Mouse (Mus musculus): ENCODE measurements at regions not wholly inside any gene's neighbourhood (a gene's known extent, or its start where the extent isn't known, plus 50 kb on each side); places are given as distances from the start of the nearest gene placed in this dataset.
A peak's percentile ranks its signal among the peaks of the same experiment; 100 is the strongest.
"Not testable (repeated sequence)": the region's sequence is repeated elsewhere in the genome, so short reads cannot be mapped to it uniquely, and the experiment has no call there.

DNA sequence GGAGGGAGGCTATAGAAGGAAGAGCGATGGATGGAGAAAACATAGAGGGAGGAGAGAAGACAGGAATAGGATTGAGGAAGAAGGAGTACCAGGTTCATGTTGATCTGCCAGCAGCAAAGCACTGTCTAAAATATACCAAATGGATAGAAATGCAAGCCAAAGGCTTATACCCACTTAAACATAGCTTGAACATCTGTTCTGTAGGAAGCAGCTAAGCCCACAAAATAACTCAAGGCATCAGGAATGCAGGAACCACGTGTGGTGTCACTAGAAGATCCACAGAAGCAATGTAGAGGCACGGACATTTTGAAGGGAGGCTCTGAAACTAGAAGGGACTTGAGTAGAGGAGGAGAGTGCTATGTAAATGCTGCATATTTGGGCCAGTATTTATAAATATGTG is 78.9 kb downstream of the Smgc start:
- peak in 1 of 2 experiments; percentile 56 for DNase-seq (ENCODE audit: low spot score in 2 of 2)

DNA sequence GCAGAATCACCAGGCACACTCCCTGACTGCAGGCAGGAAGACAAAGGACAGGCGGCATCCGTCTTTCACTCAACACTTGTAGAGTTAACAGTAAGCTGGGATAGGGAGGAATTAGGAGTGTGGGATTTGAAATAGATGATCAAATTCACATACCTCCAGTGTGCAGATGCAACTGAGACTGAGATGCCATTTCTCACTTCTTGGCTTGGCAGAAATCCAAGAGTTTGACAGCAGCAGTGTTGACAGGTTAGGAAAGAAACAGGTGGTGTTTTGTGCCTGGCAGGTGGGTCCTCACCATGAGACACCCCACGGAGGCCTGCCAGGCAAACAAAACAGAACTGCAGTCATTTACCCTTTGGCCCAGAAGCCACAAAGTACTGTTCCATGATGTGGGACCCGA is 79.8 kb downstream of the Smgc start:
- DNase-seq (ENCODE audit: low spot score in 2 of 2) = no peak

DNA sequence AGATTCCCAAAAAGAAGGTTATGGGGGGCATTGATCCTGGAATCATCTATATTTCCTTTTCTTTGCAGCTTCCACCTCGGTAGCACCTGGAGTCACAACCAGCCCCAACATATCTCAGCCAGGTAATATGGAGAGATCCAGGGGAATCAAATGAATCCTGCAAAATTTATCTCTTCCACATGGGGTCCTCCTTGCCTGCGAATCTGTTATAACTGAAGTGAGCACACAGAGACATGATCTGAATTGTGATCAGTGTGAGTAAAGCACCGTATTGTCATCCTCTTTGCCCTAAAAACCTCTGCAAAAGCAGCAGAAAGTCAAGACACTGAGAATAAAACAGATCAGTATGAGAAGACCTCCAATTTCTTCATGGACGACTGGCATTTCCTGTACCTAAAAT is 86.5 kb downstream of the Smgc start:
- no peak for DNase-seq (ENCODE audit: low spot score in 2 of 2)

DNA sequence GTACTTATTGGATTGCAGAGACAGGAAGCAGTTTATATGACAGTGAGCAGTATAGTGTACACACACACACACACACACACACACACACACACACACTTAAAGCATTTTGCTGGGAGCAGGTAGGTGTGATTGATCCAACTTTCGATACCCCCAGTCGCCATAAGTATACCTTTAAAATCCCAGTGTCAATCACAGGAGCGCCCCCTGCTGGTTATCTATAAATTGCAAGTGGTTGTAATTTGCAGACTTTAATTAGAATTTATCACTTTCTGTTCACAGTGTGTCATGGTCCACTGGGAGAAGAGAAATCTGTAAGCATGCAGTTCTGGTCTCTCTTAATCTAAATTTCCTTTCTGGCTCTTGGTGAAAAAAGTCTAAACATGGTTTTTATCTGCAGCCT is 89.4 kb downstream of the Smgc start:
- DNase-seq (ENCODE audit: low spot score in 2 of 2) = no peak

DNA sequence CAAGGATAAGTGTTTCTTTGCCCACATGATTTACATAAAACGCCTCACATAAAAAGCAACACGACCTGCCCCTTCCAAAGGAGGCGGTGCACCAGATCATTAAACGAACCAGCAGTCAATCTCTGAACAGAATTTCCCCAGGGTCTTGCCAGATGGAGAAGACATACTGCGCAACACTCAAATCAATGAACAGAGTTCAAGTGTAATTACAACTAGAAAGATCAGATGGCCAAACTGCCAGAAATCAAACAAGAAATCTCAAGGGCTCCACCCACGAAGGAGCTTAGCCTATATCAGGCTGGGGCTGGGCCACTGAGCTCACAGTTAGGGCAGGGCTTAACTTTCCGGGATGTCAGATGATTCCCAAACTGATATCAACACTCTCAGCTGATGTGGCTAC is 90.4 kb downstream of the Smgc start:
- DNase-seq (ENCODE audit: low spot score in 2 of 2) = no peak

DNA sequence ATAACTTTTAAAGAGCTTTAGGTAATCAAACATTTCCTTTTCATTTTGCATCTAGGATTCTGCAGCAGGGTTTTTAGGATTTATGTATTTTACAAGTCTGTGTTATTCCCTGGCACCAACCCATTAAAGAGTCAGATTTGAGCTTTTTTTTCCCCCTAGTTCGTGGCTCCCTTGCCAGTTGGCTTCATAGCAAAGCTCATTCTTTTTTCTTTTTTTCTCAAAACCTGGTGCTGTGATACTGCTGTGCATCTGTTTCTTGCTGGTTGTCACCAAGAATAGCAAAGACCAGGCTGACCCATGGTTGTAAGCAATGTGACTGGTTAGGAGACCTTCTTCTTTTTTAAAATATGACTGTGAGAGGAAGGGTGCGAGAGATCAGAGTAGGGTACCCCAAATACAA is 93.7 kb upstream of the Cntn1 start:
- DNase-seq (ENCODE audit: low spot score in 2 of 2) = no peak

DNA sequence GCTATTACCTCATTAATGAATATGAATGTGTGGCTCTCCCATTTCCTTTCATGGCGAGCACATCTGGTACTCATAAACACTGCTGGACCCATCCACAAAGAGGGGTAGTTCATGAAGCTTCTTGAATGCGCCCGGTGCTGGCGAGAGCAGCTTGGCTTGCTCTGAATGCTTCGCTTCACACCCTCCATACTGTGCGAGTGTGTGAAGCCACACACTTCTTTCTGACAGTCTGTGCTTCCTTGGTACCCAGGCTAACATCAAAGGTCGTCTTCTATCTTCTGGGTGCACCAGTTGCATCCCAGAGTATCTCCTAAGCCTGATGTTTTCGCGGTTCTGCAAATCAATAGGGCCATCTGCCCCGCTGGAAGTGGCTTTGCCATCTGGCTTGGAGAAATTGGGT is 85.8 kb upstream of the Cntn1 start:
- DNase-seq (ENCODE audit: low spot score in 2 of 2) = peak in 1 of 2 experiments; percentile 11

DNA sequence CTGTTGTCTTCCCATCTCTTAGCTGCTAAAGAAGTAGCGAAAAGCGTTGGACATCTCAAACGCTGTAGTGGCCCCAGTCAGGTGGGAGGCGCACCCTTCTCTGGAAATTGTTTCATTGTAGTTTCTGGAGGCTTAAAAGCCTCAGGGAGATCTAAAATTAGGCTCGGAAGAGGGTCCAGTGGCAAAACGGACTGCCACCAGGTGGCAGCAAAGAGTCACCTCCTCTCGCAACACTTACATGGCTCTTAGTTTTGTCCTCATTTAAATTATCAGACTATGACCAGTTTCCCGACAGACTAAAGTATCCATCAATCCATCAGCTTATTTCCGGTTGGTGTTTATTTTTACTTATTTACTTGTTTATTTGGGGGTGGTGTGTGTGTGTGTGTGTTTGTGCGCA is 81.6 kb upstream of the Cntn1 start:
- DNase-seq (ENCODE audit: low spot score in 2 of 2) = peak; percentile 46 to 56

DNA sequence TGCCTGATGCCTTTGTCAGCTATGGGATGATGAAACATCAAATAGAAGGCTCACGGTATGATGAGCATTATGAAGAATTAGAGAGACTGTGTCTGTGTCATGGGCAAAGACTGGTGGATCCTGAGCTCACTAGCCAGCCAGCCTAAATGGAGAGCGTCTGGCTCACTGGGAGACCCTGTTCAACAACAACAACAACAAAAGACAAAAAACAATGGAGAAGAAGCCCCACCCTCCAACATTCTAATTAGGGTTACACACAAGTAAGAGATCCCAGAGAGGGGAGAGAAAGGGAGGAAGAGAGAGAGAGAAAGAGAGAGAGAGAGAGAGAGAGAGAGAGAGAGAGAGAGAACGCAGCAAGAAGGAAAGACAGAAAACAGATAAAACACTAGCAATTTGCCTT is 79.6 kb upstream of the Cntn1 start:
- no peak for DNase-seq (ENCODE audit: low spot score in 2 of 2)

DNA sequence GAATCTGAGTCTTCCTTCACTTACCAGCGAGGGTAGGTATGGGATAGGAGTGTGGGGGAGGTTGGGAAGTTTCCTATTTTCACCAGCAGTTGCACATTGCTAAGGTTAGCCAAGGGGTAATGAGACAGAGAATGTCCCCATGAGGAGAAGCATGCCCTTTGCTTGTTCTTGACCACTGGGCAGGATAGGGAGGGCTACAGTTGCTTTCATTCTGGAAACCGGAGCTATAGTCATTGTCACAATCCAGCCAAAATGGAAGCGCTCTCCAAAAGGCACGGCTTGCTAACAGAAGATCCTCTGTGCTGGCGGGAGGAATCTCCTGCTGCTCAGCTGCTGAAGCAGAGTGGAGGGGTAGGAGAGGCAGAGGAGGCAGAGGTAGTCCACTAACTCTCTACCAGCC is 79.1 kb upstream of the Cntn1 start:
- no peak for DNase-seq (ENCODE audit: low spot score in 2 of 2)

DNA sequence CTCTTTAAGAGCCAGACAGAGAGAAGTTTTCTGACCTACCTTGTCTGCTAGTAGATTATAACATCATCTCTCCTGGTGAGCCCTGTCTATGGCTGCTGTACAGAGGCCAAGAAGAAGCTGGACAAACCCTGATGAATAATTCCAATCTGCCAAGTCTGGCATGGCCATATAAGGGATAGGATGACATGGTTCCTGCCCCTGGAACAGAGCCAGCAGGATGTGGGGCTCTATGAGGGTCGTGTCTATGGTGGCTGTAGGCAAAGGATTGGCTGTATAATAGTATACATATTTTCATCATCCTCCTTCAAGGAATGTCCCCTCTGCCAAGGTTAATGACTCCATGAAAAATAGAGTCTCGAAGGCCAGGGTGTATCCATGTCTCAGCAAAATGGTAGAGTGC is 75.4 kb upstream of the Cntn1 start:
- DNase-seq (ENCODE audit: low spot score in 2 of 2) = no peak

DNA sequence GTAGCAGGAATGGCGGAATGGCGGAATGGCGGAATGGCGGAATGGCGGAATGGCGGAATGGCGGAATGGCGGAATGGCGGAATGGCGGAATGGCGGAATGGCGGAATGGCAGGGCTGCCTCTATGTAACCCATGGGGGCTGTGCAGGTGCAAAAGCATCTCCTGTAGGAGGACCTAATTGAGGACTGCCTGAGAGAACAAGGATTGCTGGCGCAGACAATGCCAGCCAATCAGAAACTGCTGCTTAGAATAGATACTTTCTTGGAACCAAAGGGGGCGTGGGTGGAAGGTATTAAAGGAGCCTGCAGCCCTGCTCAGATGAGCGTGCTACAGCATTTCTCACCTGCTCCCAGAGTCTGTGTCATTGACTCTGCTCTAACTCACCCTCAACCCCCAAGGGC is 67.8 kb upstream of the Cntn1 start:
- DNase-seq (ENCODE audit: low spot score in 2 of 2) = not testable (repeated sequence)

DNA sequence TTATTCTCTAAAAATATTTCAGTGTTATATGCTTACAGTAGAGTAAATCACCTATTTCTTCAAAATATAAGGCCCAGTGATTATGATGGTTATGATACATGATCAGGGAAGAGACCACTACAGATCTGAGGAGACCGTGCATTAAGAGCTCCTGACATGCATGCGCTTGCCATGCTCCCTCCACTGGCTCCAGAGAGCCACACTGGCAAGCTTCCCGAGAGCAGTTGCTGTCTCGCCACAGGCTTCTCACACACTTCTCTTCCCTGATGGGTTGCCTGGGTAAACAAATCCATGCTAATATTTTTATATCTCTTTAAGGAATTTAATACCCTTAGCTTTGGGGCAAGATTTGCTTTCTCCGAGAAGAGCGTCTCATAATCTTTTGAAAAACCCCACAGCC is 50.9 kb upstream of the Cntn1 start:
- DNase-seq (ENCODE audit: low spot score in 2 of 2) = no peak

Measured in left cerebral cortex, adult 8-10 months (tissue).